Mouse (Mus musculus): ENCODE measurements around the gene Szrd1. TPM values are rescaled to one million over a fixed set of nuclear protein-coding genes. Genes with fewer than 3 reads are reported as not detected.
A peak's percentile ranks its signal among the peaks of the same experiment; 100 is the strongest.
"Not testable (repeated sequence)": the region's sequence is repeated elsewhere in the genome, so short reads cannot be mapped to it uniquely, and the experiment has no call there.

The Szrd1 gene
- total RNA-seq, 1 experiment from 2014 or later, result 35.3 TPM

DNA sequence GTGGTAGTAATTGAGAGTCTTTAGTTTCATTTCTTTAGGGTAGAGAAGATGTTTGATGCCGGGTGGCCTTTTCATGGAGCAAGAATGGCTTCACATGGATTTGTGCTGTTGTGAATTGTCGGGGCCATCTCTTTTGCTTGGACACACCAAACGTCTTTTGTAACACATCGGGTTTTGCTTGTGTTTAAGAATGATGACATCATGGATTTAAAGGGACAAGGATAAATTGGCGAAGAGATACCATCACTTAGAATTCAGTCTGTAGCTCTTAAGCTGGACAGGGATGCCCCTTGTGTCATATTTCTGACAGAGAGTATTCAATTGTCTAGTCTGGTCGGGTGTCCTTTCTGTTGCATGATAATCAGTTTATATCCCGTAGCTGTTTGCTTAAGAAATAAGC is 9.5 kb upstream of the Szrd1 start:
- no peak for ATAC-seq (replicated peaks; ENCODE audit: insufficient number of reproducible peaks, low FRiP score, low TSS enrichment, poor library complexity, severe bottlenecking)

DNA sequence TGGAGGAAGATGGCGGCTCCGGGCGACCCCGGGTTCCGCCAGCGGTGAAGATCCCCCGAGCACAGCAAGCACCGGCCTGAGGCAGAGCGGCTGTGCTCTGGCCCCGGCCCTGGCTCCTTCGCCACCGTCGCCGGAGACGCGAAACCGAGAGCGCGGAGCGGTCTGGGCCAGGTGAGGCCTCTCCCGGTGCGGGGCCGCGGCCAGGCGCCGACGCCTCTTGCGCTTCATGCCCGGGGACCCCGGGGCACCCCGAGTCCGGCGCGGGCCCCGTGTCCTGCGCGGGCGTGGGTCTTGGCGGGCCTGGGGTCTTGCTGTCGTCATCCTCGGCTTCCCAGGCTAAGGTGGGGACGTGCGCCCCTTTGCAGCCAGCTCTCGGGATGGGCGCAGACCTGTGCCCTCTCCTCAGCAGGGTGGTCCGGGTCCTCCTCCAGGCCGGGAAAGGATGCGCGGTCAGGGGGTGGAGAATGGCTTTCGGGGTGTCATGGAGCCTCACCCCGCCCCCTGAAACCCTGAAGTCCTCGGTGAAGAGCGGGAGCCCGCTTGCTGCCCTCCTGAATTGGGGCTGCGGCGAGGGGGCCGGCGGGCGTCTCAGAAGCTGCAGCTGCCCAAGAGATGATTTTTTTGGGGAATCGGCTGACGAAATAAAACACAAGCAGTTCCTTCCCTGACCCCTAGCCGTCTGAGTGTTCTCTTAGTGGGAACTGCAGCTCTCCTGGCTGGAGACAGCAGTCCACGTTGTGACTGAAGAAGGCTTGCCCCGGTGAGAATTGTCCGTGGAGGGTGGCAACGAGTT is 8.6 kb upstream of the Szrd1 start:
- ATAC-seq (replicated peaks; ENCODE audit: insufficient number of reproducible peaks, low FRiP score, low TSS enrichment, poor library complexity, severe bottlenecking), result peak; percentile 48; the same call in 1 of the 2 replicates

DNA sequence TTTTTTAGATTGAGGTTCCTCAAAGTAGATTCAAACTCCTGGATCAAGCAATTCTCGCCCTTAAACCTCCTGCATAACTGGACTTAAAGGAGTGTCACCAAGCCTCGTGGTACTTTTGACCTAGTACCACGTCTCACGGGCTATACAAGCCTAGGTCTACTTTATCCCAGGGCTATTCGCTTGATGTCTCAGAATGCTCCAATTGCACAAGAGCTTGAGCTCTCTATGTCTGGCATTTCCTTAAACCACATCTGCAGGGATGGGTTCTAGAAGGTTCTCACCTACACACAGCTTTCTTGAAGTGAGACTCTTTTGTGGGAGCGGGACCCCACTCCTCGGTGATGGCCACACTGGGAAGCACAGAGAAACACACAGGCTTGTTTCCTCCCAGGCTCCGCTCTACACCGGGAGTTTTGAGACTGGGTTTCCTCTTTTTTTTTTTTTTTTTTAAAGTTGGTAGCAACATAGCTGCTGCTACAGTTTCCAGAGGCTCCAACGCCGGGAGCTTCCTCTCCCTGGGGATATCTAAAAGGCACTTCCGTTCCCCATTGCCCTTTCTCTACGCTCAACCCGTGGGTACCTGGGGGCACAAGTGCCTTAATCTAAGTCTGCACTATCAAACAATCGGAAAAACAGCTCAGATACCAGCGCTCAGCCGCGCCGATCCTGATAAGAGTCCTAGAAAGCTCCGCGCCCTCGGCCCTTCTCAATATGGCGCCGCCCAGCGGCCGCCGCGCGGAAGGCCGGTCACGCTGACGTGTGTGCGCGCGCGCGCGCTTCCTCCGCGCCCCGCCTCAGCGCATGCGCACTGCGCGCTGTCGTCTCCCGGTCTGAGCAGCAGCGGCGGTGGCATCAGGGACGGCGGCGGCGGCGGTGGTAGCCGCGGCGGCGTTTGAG is 7.8 kb upstream of the Szrd1 start, which contains the start of gene Fbxo42:
TSS of gene Fbxo42 (plus strand) at position 802 of the 897 bp plus-strand sequence.
- ATAC-seq (replicated peaks; ENCODE audit: insufficient number of reproducible peaks, low FRiP score, low TSS enrichment, poor library complexity, severe bottlenecking), result peak; percentile 75

DNA sequence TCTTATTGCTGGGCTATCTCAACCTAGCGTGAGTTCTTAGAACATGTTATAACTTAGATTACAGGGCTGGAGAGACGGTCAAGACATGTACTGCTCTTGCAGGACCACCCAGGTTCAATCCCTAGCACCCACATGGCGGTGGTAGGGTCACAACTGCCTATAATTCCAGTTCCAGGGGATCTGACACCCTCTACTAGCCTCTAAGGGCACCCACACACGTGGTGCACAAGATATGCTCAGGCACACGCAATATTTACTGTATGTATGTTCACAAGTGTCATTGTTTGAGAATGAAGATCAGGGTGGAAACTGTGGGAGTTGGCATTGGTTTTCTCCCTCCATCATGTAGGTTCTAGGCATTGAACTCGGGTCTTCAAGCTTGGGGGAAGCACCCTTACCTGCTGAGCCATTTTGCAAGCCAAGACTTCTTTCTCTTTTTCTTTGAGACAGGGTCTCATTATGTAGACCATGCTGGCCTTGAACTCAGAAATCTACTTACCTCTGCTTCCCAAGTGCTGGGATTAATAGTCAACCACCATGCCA is 7.0 kb upstream of the Szrd1 start:
- no peak for ATAC-seq (replicated peaks; ENCODE audit: insufficient number of reproducible peaks, low FRiP score, low TSS enrichment, poor library complexity, severe bottlenecking)

DNA sequence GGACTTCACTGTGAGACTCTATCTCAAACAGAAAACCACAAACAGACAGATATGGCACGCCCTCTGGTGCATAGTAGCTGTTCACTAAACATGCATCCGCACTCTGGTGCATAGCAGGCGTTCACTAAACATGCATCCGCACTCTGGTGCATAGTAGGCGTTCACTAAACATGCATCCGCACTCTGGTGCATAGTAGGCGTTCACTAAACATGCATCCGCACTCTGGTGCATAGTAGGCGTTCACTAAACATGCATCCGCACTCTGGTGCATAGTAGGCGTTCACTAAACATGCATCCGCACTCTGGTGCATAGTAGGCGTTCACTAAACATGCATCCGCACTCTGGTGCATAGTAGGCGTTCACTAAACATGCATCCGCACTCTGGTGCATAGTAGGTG is 5.5 kb upstream of the Szrd1 start:
- ATAC-seq (replicated peaks; ENCODE audit: insufficient number of reproducible peaks, low FRiP score, low TSS enrichment, poor library complexity, severe bottlenecking), result not testable (repeated sequence)

DNA sequence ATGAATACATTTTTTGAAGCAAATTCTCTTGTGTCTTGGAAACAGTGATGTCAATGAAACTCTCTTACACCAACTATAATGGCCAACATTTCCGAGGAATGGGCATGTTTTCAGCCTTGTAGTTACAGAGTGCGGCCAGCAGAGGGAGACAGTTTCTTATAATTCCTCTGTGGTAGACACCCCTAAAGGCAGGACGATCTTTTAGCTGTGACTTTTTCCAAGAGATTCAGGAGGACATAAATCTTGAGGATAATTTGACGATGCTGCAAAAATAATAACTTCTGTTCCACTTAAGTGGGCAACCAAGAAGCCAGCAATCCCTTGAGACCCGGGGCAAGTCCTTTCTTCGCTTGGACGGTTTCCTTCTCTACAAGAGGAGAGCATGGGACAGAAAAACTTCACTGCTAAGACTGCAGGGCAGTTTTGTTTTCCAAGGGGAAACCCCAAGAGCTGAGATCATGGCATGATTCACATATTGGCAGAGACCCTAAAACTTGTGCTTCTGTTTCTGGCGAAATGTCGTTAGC is 2.8 kb upstream of the Szrd1 start:
- 0 out of 2 replicates have a peak, but pooled peaks have one; percentile 44 for ATAC-seq (replicated peaks; ENCODE audit: insufficient number of reproducible peaks, low FRiP score, low TSS enrichment, poor library complexity, severe bottlenecking)

DNA sequence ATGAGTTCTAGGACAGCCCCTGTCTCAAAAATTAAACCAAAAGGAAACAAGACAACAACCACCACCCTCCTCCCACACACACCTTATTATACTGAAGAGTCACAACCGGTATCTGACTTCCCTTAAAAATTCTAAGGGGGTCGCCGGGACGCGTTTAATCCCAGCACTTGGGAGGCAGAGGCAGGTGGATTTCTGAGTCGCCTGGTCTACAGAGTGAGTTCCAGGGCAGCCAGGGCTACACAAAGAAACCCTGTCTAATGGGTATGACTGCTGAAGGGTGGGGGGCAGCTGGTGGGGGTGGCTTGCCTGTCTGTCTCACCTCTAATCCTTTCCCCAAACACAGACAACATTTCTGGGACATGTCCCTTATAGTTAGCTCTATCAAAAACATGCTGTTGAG is 1.4 kb upstream of the Szrd1 start:
- no peak for ATAC-seq (replicated peaks; ENCODE audit: insufficient number of reproducible peaks, low FRiP score, low TSS enrichment, poor library complexity, severe bottlenecking)

DNA sequence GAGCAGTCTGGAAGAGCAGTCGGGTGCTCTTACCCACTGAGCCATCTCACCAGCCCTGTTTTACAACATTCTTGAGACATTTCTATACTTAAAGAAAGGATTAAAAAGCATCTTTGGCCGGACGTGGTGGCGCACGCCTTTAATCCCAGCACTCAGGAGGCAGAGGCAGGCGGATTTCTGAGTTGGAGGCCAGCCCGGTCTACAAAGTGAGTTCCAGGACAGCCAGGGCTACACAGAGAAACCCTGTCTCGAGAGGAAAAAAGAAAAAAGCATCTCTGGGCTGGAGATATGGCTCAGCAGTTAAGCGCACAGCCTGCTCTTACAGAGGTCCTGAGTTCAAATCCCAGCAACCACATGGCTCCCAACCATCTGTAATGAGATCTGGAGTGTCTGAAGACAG is 779 bp upstream of the Szrd1 start:
- ATAC-seq (replicated peaks; ENCODE audit: insufficient number of reproducible peaks, low FRiP score, low TSS enrichment, poor library complexity, severe bottlenecking), result not testable (repeated sequence)

DNA sequence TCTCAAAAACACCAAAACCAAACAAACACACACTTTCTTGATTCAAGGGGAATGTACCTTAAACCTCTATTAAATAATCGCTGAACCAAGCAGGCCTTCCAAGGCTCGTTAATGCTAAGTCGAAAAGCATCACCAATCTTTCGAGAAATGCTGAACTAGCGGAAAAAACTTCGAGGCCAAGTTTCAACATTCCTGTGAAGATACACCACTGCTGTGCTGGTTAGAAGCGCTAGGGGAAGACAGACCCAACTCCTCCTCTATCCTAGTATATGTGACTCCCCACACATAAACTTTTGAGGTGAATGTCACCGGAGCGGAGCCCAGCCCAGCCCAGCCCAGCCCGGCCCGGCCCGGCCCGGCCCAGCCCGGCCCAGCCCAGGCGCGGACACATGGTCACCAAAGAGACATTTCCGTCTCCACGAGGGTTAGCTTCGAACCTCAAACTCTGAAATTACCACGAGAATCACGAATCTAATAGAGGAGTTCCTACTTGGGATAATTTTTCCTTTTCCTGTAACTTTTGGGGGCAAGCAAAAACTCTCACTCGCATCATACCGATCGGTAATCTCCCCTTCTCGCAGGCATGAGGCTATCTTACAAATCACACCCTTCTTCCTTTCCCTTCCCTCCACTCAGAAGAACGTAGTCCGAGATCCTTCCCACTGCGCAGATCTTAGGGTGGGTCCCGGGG is 1.0 kb downstream of the Szrd1 start:
- no peak for ATAC-seq (replicated peaks; ENCODE audit: insufficient number of reproducible peaks, low FRiP score, low TSS enrichment, poor library complexity, severe bottlenecking)

DNA sequence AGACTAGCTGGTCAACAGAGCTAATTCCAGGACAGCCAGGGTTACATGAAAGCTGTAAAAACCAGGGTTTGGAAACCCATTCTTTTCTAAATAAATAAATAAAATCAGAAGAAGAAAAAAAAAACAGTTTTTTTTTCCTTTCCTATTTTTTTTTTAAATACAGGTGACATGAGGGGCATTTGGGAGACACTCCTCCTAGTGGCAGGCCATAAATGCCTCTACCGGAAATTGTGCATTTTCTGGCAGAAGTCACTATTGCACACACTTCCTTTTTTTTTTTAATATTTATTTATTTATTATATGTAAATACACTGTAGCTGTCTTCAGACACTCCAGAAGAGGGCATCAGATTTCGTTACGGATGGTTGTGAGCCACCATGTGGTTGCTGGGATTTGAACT is 1.8 kb downstream of the Szrd1 start:
- ATAC-seq (replicated peaks; ENCODE audit: insufficient number of reproducible peaks, low FRiP score, low TSS enrichment, poor library complexity, severe bottlenecking), result not testable (repeated sequence)

DNA sequence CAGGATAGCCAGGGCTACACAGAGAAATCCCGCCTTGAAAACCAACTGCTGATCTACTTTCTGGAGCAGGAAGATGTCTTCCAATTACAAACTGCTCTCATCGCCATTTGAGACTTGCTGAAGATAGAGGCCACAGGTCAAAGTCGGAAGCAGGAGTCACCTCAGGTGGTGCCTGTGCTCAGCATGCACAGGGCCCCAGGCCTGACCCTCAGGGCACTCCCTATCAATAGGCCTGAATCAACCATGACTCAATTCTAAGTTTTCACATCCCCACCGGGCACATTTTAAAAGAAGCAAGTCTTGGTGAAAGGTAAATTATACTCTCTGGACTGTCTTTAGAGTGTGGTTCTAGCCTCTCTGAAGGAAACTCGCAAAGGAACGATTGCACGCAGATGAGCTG is 3.4 kb downstream of the Szrd1 start:
- no peak for ATAC-seq (replicated peaks; ENCODE audit: insufficient number of reproducible peaks, low FRiP score, low TSS enrichment, poor library complexity, severe bottlenecking)

DNA sequence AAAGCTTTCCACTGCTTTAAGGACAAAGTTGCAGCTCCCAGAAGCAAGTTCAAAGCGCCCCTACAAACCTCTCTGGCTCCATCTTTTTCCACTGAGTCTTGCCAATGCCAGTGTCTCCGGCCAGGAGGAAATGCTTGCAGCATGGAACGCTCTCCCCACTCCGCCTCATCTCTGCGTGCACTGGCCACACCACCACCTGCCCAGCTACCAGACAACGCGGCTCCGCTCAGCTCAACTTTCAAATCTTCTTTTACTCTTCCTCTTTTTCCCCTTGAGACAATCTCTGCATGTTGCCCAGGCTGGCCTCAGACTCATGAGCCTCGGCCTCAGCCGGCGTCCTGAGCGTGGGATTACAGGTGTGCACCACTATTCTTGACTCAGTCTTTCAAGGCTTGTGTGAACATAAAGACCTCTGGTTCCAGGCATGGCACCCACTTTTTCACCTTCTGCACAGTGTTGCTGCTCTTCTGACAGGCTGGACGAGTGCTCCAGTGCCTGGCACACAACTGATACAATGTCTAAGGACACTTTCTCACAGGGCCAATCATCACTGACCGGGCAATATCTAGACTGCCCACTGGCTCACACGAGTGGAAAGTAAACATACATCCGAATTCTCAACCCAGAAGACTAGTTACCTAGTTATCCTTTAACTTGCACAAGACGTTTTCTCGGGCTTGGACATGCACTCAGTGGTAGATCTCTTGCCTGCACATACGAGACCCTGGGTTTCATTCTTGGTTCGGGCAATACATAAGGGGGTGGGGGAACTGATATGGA is 4.6 kb downstream of the Szrd1 start:
- 0 out of 2 replicates have a peak, but pooled peaks have one; percentile 10 for ATAC-seq (replicated peaks; ENCODE audit: insufficient number of reproducible peaks, low FRiP score, low TSS enrichment, poor library complexity, severe bottlenecking)

DNA sequence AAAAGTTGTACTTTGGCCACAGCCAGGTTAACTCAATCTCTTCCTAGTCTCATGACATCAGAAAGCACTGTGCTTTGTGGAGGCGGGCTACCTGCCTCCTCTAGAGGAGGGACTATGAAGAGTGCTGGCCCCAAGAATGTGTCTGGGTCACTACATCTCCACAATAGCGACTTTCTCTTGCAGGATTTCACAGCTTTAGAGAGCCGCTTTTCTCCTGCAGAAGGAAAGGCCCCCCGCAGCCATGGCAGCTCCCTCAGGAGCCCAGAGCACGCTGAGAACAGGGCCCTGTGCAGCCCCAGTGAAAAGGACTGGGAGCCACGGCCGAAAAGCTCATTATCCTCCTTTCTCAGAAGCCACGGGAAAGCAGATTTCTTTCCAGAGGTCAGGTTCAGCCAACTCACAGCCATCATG is 5.5 kb downstream of the Szrd1 start:
- ATAC-seq (replicated peaks; ENCODE audit: insufficient number of reproducible peaks, low FRiP score, low TSS enrichment, poor library complexity, severe bottlenecking), result no peak

DNA sequence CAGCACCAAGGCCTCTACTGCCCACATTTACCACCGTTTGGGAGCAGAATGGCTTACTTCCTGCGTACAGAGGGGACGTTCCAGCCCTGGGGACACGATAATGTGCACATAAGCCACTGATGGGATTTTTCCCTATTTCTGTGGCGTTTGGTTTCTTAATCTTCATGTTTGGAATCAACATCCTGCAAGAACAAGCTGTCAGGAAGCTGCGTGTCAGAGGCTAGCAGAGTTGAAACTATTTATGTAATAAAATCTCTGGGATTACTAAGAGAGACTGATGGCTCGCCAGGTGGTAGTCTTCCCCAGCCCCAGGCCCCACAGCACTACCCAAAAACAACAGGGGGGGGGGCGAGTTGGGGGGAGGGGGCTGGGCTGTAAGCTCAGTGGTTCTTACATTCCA is 6.3 kb downstream of the Szrd1 start:
- no peak for ATAC-seq (replicated peaks; ENCODE audit: insufficient number of reproducible peaks, low FRiP score, low TSS enrichment, poor library complexity, severe bottlenecking)

DNA sequence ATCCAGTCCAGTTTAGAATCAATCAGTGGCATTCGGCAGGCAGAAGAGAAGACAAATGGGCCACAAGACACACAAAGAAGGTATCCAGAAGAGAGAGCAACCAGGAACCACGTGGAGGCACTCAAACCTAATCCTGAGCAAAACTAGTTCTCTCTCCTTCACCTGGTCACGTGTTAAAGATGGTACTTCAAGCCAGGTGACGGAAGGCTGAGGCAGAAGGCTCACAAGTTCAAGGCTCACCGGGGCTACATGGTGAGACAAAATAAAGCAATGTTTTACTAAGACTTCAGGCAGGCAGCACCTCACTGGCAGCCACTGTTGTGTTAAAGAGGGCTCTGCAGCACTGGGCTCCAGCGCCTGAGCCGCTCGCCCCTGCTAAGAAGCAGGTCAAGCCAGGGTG is 7.4 kb downstream of the Szrd1 start:
- ATAC-seq (replicated peaks; ENCODE audit: insufficient number of reproducible peaks, low FRiP score, low TSS enrichment, poor library complexity, severe bottlenecking), result no peak

DNA sequence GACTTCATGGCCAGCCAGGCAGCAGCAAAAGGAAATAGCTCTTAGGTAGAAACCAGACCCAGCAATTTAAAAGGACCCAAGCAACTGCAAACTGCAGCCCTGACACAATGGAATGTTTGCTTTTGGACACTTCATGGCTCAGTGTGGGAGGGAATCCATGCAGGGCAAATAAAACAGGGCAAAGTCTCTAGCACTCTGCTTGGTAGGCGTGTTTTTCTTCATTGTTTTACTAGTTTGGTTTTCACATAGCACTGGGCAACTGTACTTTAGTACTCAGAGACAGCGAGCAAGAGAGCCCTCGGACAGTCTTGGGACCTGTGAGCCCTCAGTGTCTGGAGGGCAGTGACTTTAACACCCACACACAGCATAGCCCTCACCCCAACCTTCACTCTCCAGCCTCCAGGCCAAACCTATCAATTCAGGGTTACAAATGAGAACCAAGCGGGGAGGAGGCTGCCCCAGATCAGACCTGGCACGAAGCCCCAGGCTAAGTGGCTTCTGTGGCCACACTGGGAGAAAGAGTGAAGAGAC is 8.0 kb downstream of the Szrd1 start:
- ATAC-seq (replicated peaks; ENCODE audit: insufficient number of reproducible peaks, low FRiP score, low TSS enrichment, poor library complexity, severe bottlenecking), result no peak

DNA sequence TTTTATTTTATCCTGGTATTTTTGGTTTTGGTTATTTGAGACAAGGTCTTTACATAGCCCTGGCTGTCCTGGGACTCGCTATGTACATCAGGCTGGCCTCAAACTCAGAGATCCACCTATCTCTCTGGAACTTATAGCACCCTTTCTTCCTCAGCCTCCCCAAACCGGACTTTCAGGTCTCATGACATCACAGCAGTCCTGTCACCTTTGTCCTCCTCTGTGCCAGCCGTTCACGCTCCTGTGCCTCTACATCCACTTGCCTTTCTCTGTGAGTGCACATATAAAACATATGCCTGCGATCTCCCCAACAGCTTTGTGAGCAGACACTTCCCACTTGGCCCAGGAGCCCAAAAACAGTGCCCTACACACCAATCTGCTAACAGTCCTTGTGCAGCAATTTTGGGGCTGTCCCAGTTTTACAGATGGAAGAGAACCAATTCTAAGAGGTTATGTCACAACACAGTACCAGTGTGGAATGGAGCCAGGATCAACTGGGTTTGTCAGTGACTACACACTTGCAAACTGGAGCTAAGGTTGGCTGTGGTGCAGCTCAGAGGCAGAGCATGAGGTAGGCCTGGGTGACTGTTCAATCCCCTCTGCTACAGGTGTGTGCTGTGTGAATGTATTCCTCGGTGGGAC is 8.8 kb downstream of the Szrd1 start:
- no peak for ATAC-seq (replicated peaks; ENCODE audit: insufficient number of reproducible peaks, low FRiP score, low TSS enrichment, poor library complexity, severe bottlenecking)

Measured in monocyte, adult 5-6 weeks (primary cell).